Mouse (Mus musculus) testis, adult 2 months (tissue): Measurements from ENCODE around the gene Cpt1a.
A peak's percentile ranks its signal among the peaks of the same experiment; 100 is the strongest.

ENCODE experiments used
- CTCF ChIP-seq: fragments of 200-500 bp; IDR thresholded peaks from 2 replicates; pipeline ENCODE4 v1.5.1; 2012; ENCODE audit warnings: low read depth, mild to moderate bottlenecking, inconsistent platforms, low read length, moderate library complexity; ENCODE audit not compliant: control insufficient read depth, insufficient read depth, insufficient replicate concordance
- POLR2A ChIP-seq: fragments of 200-500 bp; IDR thresholded peaks from 2 replicates; pipeline ENCODE4 v1.6.1; 2012; ENCODE audit warnings: low read depth, mild to moderate bottlenecking, inconsistent platforms, low read length, moderate library complexity; ENCODE audit not compliant: control insufficient read depth

DNA sequence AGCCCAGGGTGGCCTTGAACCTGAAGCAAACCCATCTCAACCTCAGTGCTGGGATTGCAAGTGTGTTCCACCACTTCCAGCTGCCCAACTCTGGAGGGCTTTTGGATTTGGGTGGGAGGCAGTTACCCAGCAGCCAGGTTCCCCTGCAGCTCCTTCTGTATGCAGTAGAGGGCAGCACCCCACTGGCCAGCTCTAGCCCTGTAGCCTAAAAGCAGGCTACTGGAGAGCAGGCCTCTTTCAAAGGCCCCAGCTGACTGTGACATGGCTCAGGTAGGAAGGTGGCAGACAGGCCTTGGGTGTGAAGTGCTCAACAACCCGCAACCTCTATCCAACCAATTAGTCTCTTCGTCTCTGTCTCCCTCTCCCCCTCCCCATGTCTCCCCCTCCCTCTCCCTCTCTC, 30.1 kb upstream of the Cpt1a start:
- TF ChIP-seq CTCF (peak; percentile 66; the same call in 1 of the 2 replicates), POLR2A (no peak)
